Mouse (Mus musculus): ENCODE measurements at regions not wholly inside any gene's neighbourhood (a gene's known extent, or its start where the extent isn't known, plus 50 kb on each side); places are given as distances from the start of the nearest gene placed in this dataset.

GRCm38 (mm10) chr3:41350331-41350730 lies 205.2 kb upstream of the Jade1 start:
- H3K9me3 ChIP-seq = no peaks in the 10 kb centered on the region
- no peaks in the 10 kb centered on the region for H3K27me3 ChIP-seq
- no peak overlapping the region for H3K9ac ChIP-seq
- no peaks in the 10 kb centered on the region for H3K4me1 ChIP-seq
- no peak overlapping the region for H3K4me3 ChIP-seq
- ATAC-seq (ENCODE audit: insufficient number of reproducible peaks, low FRiP score, low TSS enrichment, low read depth) = no peak
- H3K36me3 ChIP-seq = no peaks in the 10 kb centered on the region
- H3K27ac ChIP-seq = no peak overlapping the region
- WGBS = 59% methylated on average over 3 of the region's 3 CpGs
- no peak overlapping the region for H3K4me2 ChIP-seq

- Histone ChIP-seq H3K27me3 (no peaks in the 10 kb centered on the region), H3K27ac (no peak overlapping the region), H3K36me3 (no peaks in the 10 kb centered on the region), H3K4me3 (no peak overlapping the region), H3K4me1 (no peaks in the 10 kb centered on the region), H3K9me3 (no peaks in the 10 kb centered on the region), H3K9ac (no peak overlapping the region), H3K4me2 (no peak overlapping the region)
- WGBS = 65% methylated on average over 1 of the region's 1 CpGs
- ATAC-seq (ENCODE audit: insufficient number of reproducible peaks, low FRiP score, low TSS enrichment, low read depth) = no peak
These were observed 206.7 kb upstream of the Jade1 start for GRCm38 (mm10) chr3:41348795-41349194.

- Histone ChIP-seq H3K27ac (no peak overlapping the region), H3K4me2 (no peak overlapping the region), H3K27me3 (no peaks in the 10 kb centered on the region), H3K4me3 (no peak overlapping the region), H3K9ac (no peak overlapping the region), H3K36me3 (no peaks in the 10 kb centered on the region), H3K9me3 (no peaks in the 10 kb centered on the region), H3K4me1 (no peaks in the 10 kb centered on the region)
- no peak for ATAC-seq (ENCODE audit: insufficient number of reproducible peaks, low FRiP score, low TSS enrichment, low read depth)
- WGBS = 72% methylated on average over 5 of the region's 5 CpGs
These were observed 208.7 kb upstream of the Jade1 start for GRCm38 (mm10) chr3:41346863-41347262.

- H3K4me1 ChIP-seq = no peaks in the 10 kb centered on the region
- H3K9me3 ChIP-seq = no peaks in the 10 kb centered on the region
- H3K9ac ChIP-seq = no peak overlapping the region
- H3K4me3 ChIP-seq = no peak overlapping the region
- H3K27ac ChIP-seq = no peak overlapping the region
- H3K36me3 ChIP-seq = no peaks in the 10 kb centered on the region
- 72% methylated on average over 2 of the region's 2 CpGs for WGBS
- H3K4me2 ChIP-seq = no peak overlapping the region
- H3K27me3 ChIP-seq = no peaks in the 10 kb centered on the region
- ATAC-seq (ENCODE audit: insufficient number of reproducible peaks, low FRiP score, low TSS enrichment, low read depth) = no peak
These were observed 212.1 kb upstream of the Jade1 start for GRCm38 (mm10) chr3:41343431-41343830.

GRCm38 (mm10) chr3:41332481-41332880 lies 223.1 kb upstream of the Jade1 start:
- ATAC-seq (ENCODE audit: insufficient number of reproducible peaks, low FRiP score, low TSS enrichment, low read depth) = no peak
- Histone ChIP-seq H3K27ac (no peak overlapping the region), H3K9me3 (no peaks in the 10 kb centered on the region), H3K4me2 (no peak overlapping the region), H3K27me3 (no peaks in the 10 kb centered on the region), H3K9ac (no peak overlapping the region), H3K4me1 (peaks cover 12% of the 10 kb centered on the region; the same call in 1 of the 2 replicates), H3K4me3 (no peak overlapping the region), H3K36me3 (no peaks in the 10 kb centered on the region)
- WGBS = 30% methylated on average over 7 of the region's 7 CpGs

GRCm38 (mm10) chr3:41330356-41330755 lies 225.2 kb upstream of the Jade1 start:
- no peak for ATAC-seq (ENCODE audit: insufficient number of reproducible peaks, low FRiP score, low TSS enrichment, low read depth)

GRCm38 (mm10) chr3:41328828-41329227 lies 226.7 kb upstream of the Jade1 start:
- Histone ChIP-seq H3K4me3 (no peak overlapping the region), H3K9ac (no peak overlapping the region), H3K27me3 (no peaks in the 10 kb centered on the region), H3K4me2 (no peak overlapping the region), H3K4me1 (peaks cover 22% of the 10 kb centered on the region), H3K36me3 (no peaks in the 10 kb centered on the region), H3K9me3 (no peaks in the 10 kb centered on the region), H3K27ac (no peak overlapping the region)
- 70% methylated on average over 1 of the region's 1 CpGs for WGBS
- no peak for ATAC-seq (ENCODE audit: insufficient number of reproducible peaks, low FRiP score, low TSS enrichment, low read depth)

More at GRCm38 (mm10) chr3:41330356-41330755, 225.2 kb upstream of the Jade1 start:
- no peak overlapping the region for H3K27ac ChIP-seq
- no peaks in the 10 kb centered on the region for H3K27me3 ChIP-seq
- H3K4me2 ChIP-seq = no peak overlapping the region
- H3K36me3 ChIP-seq = no peaks in the 10 kb centered on the region
- H3K4me3 ChIP-seq = no peak overlapping the region
- peaks cover 22% of the 10 kb centered on the region for H3K4me1 ChIP-seq
- H3K9me3 ChIP-seq = no peaks in the 10 kb centered on the region
- H3K9ac ChIP-seq = no peak overlapping the region
- WGBS = 85% methylated on average over 5 of the region's 5 CpGs

GRCm38 (mm10) chr3:41326211-41327104 lies 229.1 kb upstream of the Jade1 start:
- Histone ChIP-seq H3K27ac (no peak overlapping the region), H3K9me3 (no peaks in the 10 kb centered on the region), H3K4me1 (peaks cover 13% of the 10 kb centered on the region), H3K27me3 (no peaks in the 10 kb centered on the region), H3K4me2 (no peak overlapping the region), H3K9ac (no peak overlapping the region), H3K36me3 (no peaks in the 10 kb centered on the region), H3K4me3 (no peak overlapping the region)
- no peak for ATAC-seq (ENCODE audit: insufficient number of reproducible peaks, low FRiP score, low TSS enrichment, low read depth)
- WGBS = 66% methylated on average over 12 of the region's 12 CpGs

- H3K27ac ChIP-seq = no peak overlapping the region
- no peak overlapping the region for H3K4me2 ChIP-seq
- no peaks in the 10 kb centered on the region for H3K27me3 ChIP-seq
- no peak for ATAC-seq (ENCODE audit: insufficient number of reproducible peaks, low FRiP score, low TSS enrichment, low read depth)
- H3K9ac ChIP-seq = no peak overlapping the region
- no peaks in the 10 kb centered on the region for H3K36me3 ChIP-seq
- no peak overlapping the region for H3K4me3 ChIP-seq
- 89% methylated on average over 1 of the region's 1 CpGs for WGBS
- H3K4me1 ChIP-seq = peaks cover 22% of the 10 kb centered on the region
- no peaks in the 10 kb centered on the region for H3K9me3 ChIP-seq
These were observed 233.7 kb upstream of the Jade1 start for GRCm38 (mm10) chr3:41321808-41322207.

GRCm38 (mm10) chr3:41319214-41319856 lies 236.2 kb upstream of the Jade1 start:
- no peak overlapping the region for H3K4me2 ChIP-seq
- H3K36me3 ChIP-seq = no peaks in the 10 kb centered on the region
- no peak overlapping the region for H3K27ac ChIP-seq
- 0 out of 2 replicates have a peak, but pooled peaks have one; percentile 58 for ATAC-seq (ENCODE audit: insufficient number of reproducible peaks, low FRiP score, low TSS enrichment, low read depth)
- H3K4me3 ChIP-seq = no peak overlapping the region
- no peaks in the 10 kb centered on the region for H3K27me3 ChIP-seq
- WGBS = 21% methylated on average over 5 of the region's 5 CpGs
- no peaks in the 10 kb centered on the region for H3K9me3 ChIP-seq
- H3K4me1 ChIP-seq = peaks cover 12% of the 10 kb centered on the region
- H3K9ac ChIP-seq = no peak overlapping the region

- 29% methylated on average over 12 of the region's 12 CpGs for whole genome bisulfite sequencing
These were observed 235.6 kb upstream of the Pgrmc2 start for GRCm38 (mm10) chr3:41318232-41319131.

More at GRCm38 (mm10) chr3:41318232-41319131, 235.6 kb upstream of the Pgrmc2 start:
- Histone ChIP-seq H3K9me3 (no peaks in the 10 kb centered on the region), H3K4me3 (no peak overlapping the region), H3K36me3 (no peaks in the 10 kb centered on the region), H3K4me1 (peaks cover 12% of the 10 kb centered on the region), H3K27me3 (peaks cover 2% of the 10 kb centered on the region; the same call in 1 of the 2 replicates), H3K4me2 (no peak overlapping the region), H3K27ac (no peak overlapping the region), H3K9ac (no peak overlapping the region)
- no peak for ATAC-seq (ENCODE audit: insufficient number of reproducible peaks, low FRiP score, low TSS enrichment, low read depth)

Data from limb, embryonic 15.5 days (tissue).